Mouse (Mus musculus): ENCODE results near the gene Mrps14.

- TF ChIP-seq CTCF (IDR thresholded peaks at IDR 0.05; ENCODE audit: control insufficient read depth, insufficient read depth, low read length) (no peak), POLR2A (IDR thresholded peaks at IDR 0.05; ENCODE audit: borderline replicate concordance, control insufficient read depth, low read depth, low read length) (no peak)
Observed at GRCm38 (mm10) chr1:160233921-160234320, 38.9 kb downstream of the Mrps14 start.
